8 mouse cellular contexts compared by ENCODE assay signal in genomic region chr17:5397148-5398007, GRCm38 (mm10). TPM values are rescaled to one million over a fixed set of nuclear protein-coding genes. Genes with fewer than 3 reads are reported as not detected.
DNase-seq lines count a peak whose midpoint lies in the region; ATAC-seq and TF ChIP-seq lines count a peak whose summit lies in the region.

No protein-coding gene starts in this region.

- 28% methylated on average over 33 of the region's 33 CpGs for WGBS in heart, embryonic 12.5 days
- 28% methylated on average over 33 of the region's 33 CpGs for WGBS in kidney, embryonic 16.5 days

- peaks cover 6% of the 10 kb centered on the region for H3K9me3 ChIP-seq in heart, embryonic 12.5 days (replicated peaks)
- no peaks in the 10 kb centered on the region for H3K9me3 ChIP-seq in kidney, embryonic 16.5 days (ENCODE audit: low read length)

- H3K4me2 ChIP-seq in heart, embryonic 12.5 days: peak overlapping the region; percentile 39
- H3K4me2 ChIP-seq in kidney, embryonic 16.5 days (replicated peaks; ENCODE audit: low read depth, low read length): peak overlapping the region; percentile 28; the same call in 1 of the 2 replicates

- TF ChIP-seq POLR2A in bone marrow macrophage, adult 2 months (IDR thresholded peaks at IDR 0.05; ENCODE audit: borderline replicate concordance, low read depth, low read length): no peak
- no peak for TF ChIP-seq POLR2A in embryonic fibroblast, embryonic 13.5 days (IDR thresholded peaks at IDR 0.05; ENCODE audit: low read depth, low read length)

- TF ChIP-seq CTCF in bone marrow macrophage, adult 2 months (IDR thresholded peaks at IDR 0.05; ENCODE audit: low read depth, low read length): peak; percentile 91
- peak; percentile 98 for TF ChIP-seq CTCF in embryonic fibroblast, embryonic 13.5 days (IDR thresholded peaks at IDR 0.05; ENCODE audit: borderline replicate concordance, insufficient read depth, low read length)

- H3K27me3 ChIP-seq in heart, embryonic 12.5 days (replicated peaks): peaks cover 5% of the 10 kb centered on the region; the same call in 1 of the 2 replicates
- H3K27me3 ChIP-seq in kidney, embryonic 16.5 days (ENCODE audit: insufficient read depth, low read length): no peaks in the 10 kb centered on the region

- H3K9ac ChIP-seq in heart, embryonic 12.5 days: peak overlapping the region; percentile 46; the same call in 1 of the 2 replicates
- H3K9ac ChIP-seq in kidney, embryonic 16.5 days (replicated peaks; ENCODE audit: low read length): no peak overlapping the region

- peak; percentile 66 for ATAC-seq in heart, embryonic 12.5 days (ENCODE audit: insufficient number of reproducible peaks, low FRiP score)
- ATAC-seq in kidney, embryonic 16.5 days (ENCODE audit: low FRiP score, low TSS enrichment): peak; percentile 75
- ATAC-seq in monocyte, adult 5-6 weeks (replicated peaks; ENCODE audit: insufficient number of reproducible peaks, low FRiP score, low TSS enrichment, poor library complexity, severe bottlenecking): peak; percentile 80

- H3K27ac ChIP-seq in bone marrow macrophage, adult 2 months (ENCODE audit: insufficient read depth, low read depth, low read length): no peak overlapping the region
- no peak overlapping the region for H3K27ac ChIP-seq in embryonic fibroblast, embryonic 13.5 days (ENCODE audit: insufficient read depth, low read length)
- no peak overlapping the region for H3K27ac ChIP-seq in heart, embryonic 12.5 days (ENCODE audit: poor library complexity, severe bottlenecking)
- no peak overlapping the region for H3K27ac ChIP-seq in kidney, embryonic 16.5 days (ENCODE audit: low read length)

- H3K4me1 ChIP-seq in bone marrow macrophage, adult 2 months (ENCODE audit: control insufficient read depth, insufficient read depth, low read length): peaks cover 4% of the 10 kb centered on the region; the same call in 1 of the 2 replicates
- H3K4me1 ChIP-seq in embryonic fibroblast, embryonic 13.5 days (ENCODE audit: control insufficient read depth, insufficient read depth, low read length): no peaks in the 10 kb centered on the region
- peaks cover 4% of the 10 kb centered on the region; the same call in 1 of the 2 replicates for H3K4me1 ChIP-seq in heart, embryonic 12.5 days (replicated peaks)
- peaks cover 9% of the 10 kb centered on the region; the same call in 1 of the 2 replicates for H3K4me1 ChIP-seq in kidney, embryonic 16.5 days (ENCODE audit: insufficient read depth, low read length)

- H3K4me3 ChIP-seq in bone marrow macrophage, adult 2 months (ENCODE audit: insufficient read depth, low read length): no peak overlapping the region
- H3K4me3 ChIP-seq in embryonic fibroblast, embryonic 13.5 days (ENCODE audit: insufficient read depth, low read length): no peak overlapping the region
- H3K4me3 ChIP-seq in heart, embryonic 12.5 days: no peak overlapping the region
- no peak overlapping the region for H3K4me3 ChIP-seq in kidney, embryonic 16.5 days (ENCODE audit: low read length)

- peak; percentile 81 to 82 for DNase-seq in B cell, adult 2 months
- peak; percentile 81 for DNase-seq in liver
- peak; percentile 74 to 90 for DNase-seq in spleen, postnatal 4 days (ENCODE audit: low spot score in 2 of 2)

- no peaks in the 10 kb centered on the region for H3K36me3 ChIP-seq in heart, embryonic 12.5 days
- H3K36me3 ChIP-seq in kidney, embryonic 16.5 days (ENCODE audit: insufficient read depth, low read length): no peaks in the 10 kb centered on the region

RNA-seq across cellular contexts. Expression of gene Ldhal6b, which starts 21.2 kb away (rescaled TPM):
- 0.56 and 1.4 TPM in 2 replicates for polyA plus RNA-seq in bone marrow macrophage, adult 2 months (2012; ENCODE audit: insufficient read depth, insufficient read length, missing spikeins)
- 0.35 and 0.68 TPM in 2 replicates for polyA plus RNA-seq in embryonic fibroblast, embryonic 13.5 days (2011; ENCODE audit: insufficient read length, low read depth, missing spikeins)
- not detected in 2 replicates for polyA plus RNA-seq in heart, embryonic 12.5 days (2016; fragmentation: Nextera tagmentation; extraction: Ambion mirVana)
- not detected in 2 replicates for polyA plus RNA-seq in kidney, embryonic 16.5 days (2015; fragmentation: Nextera tagmentation; extraction: Ambion mirVana)
- 0.49 to 0.57 TPM in 2 of 3 replicates, not detected in the other for total RNA-seq in monocyte, adult 5-6 weeks (2017)

RNA-seq across cellular contexts. Expression of gene Tmem242, which starts 42.7 kb away (rescaled TPM):
- polyA plus RNA-seq in bone marrow macrophage, adult 2 months (2012; ENCODE audit: insufficient read depth, insufficient read length, missing spikeins): 72.7 and 74.3 TPM in 2 replicates
- polyA plus RNA-seq in embryonic fibroblast, embryonic 13.5 days (2011; ENCODE audit: insufficient read length, low read depth, missing spikeins): 71.1 and 72.9 TPM in 2 replicates
- polyA plus RNA-seq in heart, embryonic 12.5 days (2016; fragmentation: Nextera tagmentation; extraction: Ambion mirVana): 108 and 111 TPM in 2 replicates
- polyA plus RNA-seq in kidney, embryonic 16.5 days (2015; fragmentation: Nextera tagmentation; extraction: Ambion mirVana): 140 and 141 TPM in 2 replicates
- total RNA-seq in monocyte, adult 5-6 weeks (2017): 28.4 to 31.1 TPM (median 29.9 TPM) in 3 replicates
